Mouse (Mus musculus) R1 (cell line): Measurements from ENCODE around the gene Ing4.
"Not testable (repeated sequence)": the region's sequence is repeated elsewhere in the genome, so short reads cannot be mapped to it uniquely, and the experiment has no call there.

ENCODE experiments used
- DNase-seq: peaks from one replicate; pipeline ENCODE4 v3.0.0-alpha.2; 2018; ENCODE audit warnings: low read depth, low spot score

Ing4 gene

GRCm38 (mm10) chr6:125041047-125041446 is 1.5 kb downstream of the Ing4 start:
- peak; percentile 28 for DNase-seq

- no peak for DNase-seq
Observed at GRCm38 (mm10) chr6:125042081-125042480, 2.5 kb downstream of the Ing4 start.

- DNase-seq: peak; percentile 90
Observed at GRCm38 (mm10) chr6:125046691-125047090, 7.1 kb downstream of the Ing4 start.

GRCm38 (mm10) chr6:125049678-125050077 is 10.1 kb downstream of the Ing4 start, which contains the start of gene Acrbp:
Gene Acrbp (plus strand): TSS chr6:125049689.
- peak; percentile 83 for DNase-seq

- DNase-seq: peak; percentile 81
Observed at GRCm38 (mm10) chr6:125051237-125051636, 11.7 kb downstream of the Ing4 start.

- no peak for DNase-seq
Observed at GRCm38 (mm10) chr6:125061493-125061892, 21.9 kb downstream of the Ing4 start.

- no peak for DNase-seq
Observed at GRCm38 (mm10) chr6:125062511-125062910, 23.0 kb downstream of the Ing4 start.

- peak; percentile 75 for DNase-seq
Observed at GRCm38 (mm10) chr6:125063906-125064305, 24.3 kb downstream of the Ing4 start.

GRCm38 (mm10) chr6:125065223-125065622 is 25.7 kb downstream of the Ing4 start:
- DNase-seq: not testable (repeated sequence)

- DNase-seq: peak; percentile 78
Observed at GRCm38 (mm10) chr6:125067571-125067995, 28.0 kb downstream of the Ing4 start, which contains the start of gene Lpar5. Gene Lpar5 (plus strand): TSS chr6:125067920.

GRCm38 (mm10) chr6:125071170-125071895 is 31.8 kb downstream of the Ing4 start:
- peak; percentile 67 for DNase-seq

- peak; percentile 77 for DNase-seq
Observed at GRCm38 (mm10) chr6:125071896-125072279, 32.3 kb downstream of the Ing4 start.

GRCm38 (mm10) chr6:125073825-125074224 is 34.3 kb downstream of the Ing4 start:
- no peak for DNase-seq

GRCm38 (mm10) chr6:125081394-125081793 is 41.8 kb downstream of the Ing4 start:
- peak; percentile 76 for DNase-seq

GRCm38 (mm10) chr6:125081797-125082560 is 42.4 kb downstream of the Ing4 start:
- DNase-seq: peak; percentile 97

GRCm38 (mm10) chr6:125082801-125083386 is 43.3 kb downstream of the Ing4 start:
- no peak for DNase-seq

GRCm38 (mm10) chr6:125084424-125084823 is 44.9 kb downstream of the Ing4 start:
- peak; percentile 84 for DNase-seq

- no peak for DNase-seq
Observed at GRCm38 (mm10) chr6:125087937-125088336, 48.4 kb downstream of the Ing4 start.

GRCm38 (mm10) chr6:125088561-125089321 is 49.2 kb downstream of the Ing4 start:
- DNase-seq: peak; percentile 87

- DNase-seq: peak; percentile 88
Observed at GRCm38 (mm10) chr6:125089521-125090321, 50.2 kb downstream of the Ing4 start.
